Mouse (Mus musculus): ENCODE results near the gene Kcnq2. TPM values are rescaled to one million over a fixed set of nuclear protein-coding genes. Genes with fewer than 3 reads are reported as not detected.
A peak's percentile ranks its signal among the peaks of the same experiment; 100 is the strongest.

Kcnq2 gene
- total and polyA plus RNA-seq, 3 experiments: 0.04 TPM; not detected in 2

DNA sequence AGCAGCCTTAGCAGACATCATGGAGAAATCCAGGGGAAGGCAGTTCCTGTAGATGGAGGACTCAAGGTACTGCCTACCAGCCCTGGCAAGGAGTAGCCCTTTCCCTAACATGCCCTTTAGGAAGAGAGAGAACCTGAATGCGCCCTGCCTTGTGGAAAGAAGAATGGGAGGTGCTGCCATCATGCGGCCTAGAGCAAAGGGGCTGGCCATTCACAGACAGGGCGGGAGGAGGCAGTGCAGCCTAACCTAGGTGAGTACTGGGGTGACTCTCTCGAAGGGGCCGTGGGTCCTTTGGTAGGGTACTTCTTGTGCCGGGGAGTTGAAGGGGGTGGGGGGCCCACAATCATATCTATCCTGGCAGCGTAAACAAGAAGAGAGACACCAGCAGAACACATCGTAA is 50.1 kb downstream of the Kcnq2 start:
- dilution Hi-C loops (cut with MboI; ENCODE audit: extremely low pct_ligation_motif_present, extremely low pct_unique_long_range_greater_than_20kb, low sequenced_read_pairs) (no loop called here), in situ Hi-C loops (cut with MboI; ENCODE audit: low pct_ligation_motif_present, low pct_unique_long_range_greater_than_20kb, low sequenced_read_pairs) (no loop called here)
- Histone ChIP-seq H3K27ac (ENCODE audit: insufficient read depth, low read depth) (no peak overlapping the region), H3K4me3 (replicated peaks in 1 of 3; ENCODE audit: low read depth in 2 of 3, low read length in 2 of 3, poor library complexity in 1 of 3) (no peak overlapping the region), H3K4me2 (ENCODE audit: insufficient read depth, low read depth, poor library complexity, severe bottlenecking) (no peak overlapping the region), H3K36me3 (replicated peaks in 1 of 2; ENCODE audit: control insufficient read depth in 1 of 2, insufficient read depth in 1 of 2, low read length in 1 of 2) (no peaks in the 10 kb centered on the region), H3K4me1 (ENCODE audit: control insufficient read depth in 1 of 2, insufficient read depth in 2 of 2) (peaks cover 52 to 72% of the 10 kb centered on the region in 2 experiments), H3K27me3 (replicated peaks) (peaks cover 2% of the 10 kb centered on the region), H3K79me2 (replicated peaks; ENCODE audit: control insufficient read depth, extremely low read depth, insufficient read depth, poor library complexity, severe bottlenecking) (no peaks in the 10 kb centered on the region), H3K9me3 (replicated peaks; ENCODE audit: low read length) (no peaks in the 10 kb centered on the region), H3K9ac (ENCODE audit: insufficient read depth, low read depth) (no peak overlapping the region)
- DNase-seq (ENCODE audit: extremely low read depth): no peak
- TF ChIP-seq NRF1 (IDR thresholded peaks at IDR 0.05; ENCODE audit: low read depth, low read length) (no peak), NELFE (IDR thresholded peaks at IDR 0.05; ENCODE audit: low read depth, low read length) (no peak), ZNF384 (IDR thresholded peaks at IDR 0.05; ENCODE audit: low read depth, low read length) (no peak), EP300 (IDR thresholded peaks at IDR 0.05; ENCODE audit: low read length) (no peak)

GRCm38 (mm10) chr2:181083945-181084344 is 51.2 kb downstream of the Kcnq2 start:
- H3K27ac ChIP-seq (ENCODE audit: insufficient read depth, low read depth): peak overlapping the region; percentile 69; the same call in 1 of the 2 replicates
- H3K36me3 ChIP-seq (replicated peaks in 1 of 2; ENCODE audit: control insufficient read depth in 1 of 2, insufficient read depth in 1 of 2, low read length in 1 of 2): no peaks in the 10 kb centered on the region
- no peaks in the 10 kb centered on the region for H3K79me2 ChIP-seq (replicated peaks; ENCODE audit: control insufficient read depth, extremely low read depth, insufficient read depth, poor library complexity, severe bottlenecking)
- H3K4me1 ChIP-seq (ENCODE audit: control insufficient read depth in 1 of 2, insufficient read depth in 2 of 2): peaks cover 48 to 63% of the 10 kb centered on the region in 2 experiments
- peak; percentile 49 for DNase-seq (ENCODE audit: extremely low read depth)
- in situ Hi-C loops (cut with MboI; ENCODE audit: low pct_ligation_motif_present, low pct_unique_long_range_greater_than_20kb, low sequenced_read_pairs): no loop called here
- no peak overlapping the region for H3K4me3 ChIP-seq (replicated peaks in 1 of 3; ENCODE audit: low read depth in 2 of 3, low read length in 2 of 3, poor library complexity in 1 of 3)
- dilution Hi-C loops (cut with MboI; ENCODE audit: extremely low pct_ligation_motif_present, extremely low pct_unique_long_range_greater_than_20kb, low sequenced_read_pairs): no loop called here
- no peaks in the 10 kb centered on the region for H3K9me3 ChIP-seq (replicated peaks; ENCODE audit: low read length)
- H3K9ac ChIP-seq (ENCODE audit: insufficient read depth, low read depth): no peak overlapping the region
- H3K4me2 ChIP-seq (ENCODE audit: insufficient read depth, low read depth, poor library complexity, severe bottlenecking): peak overlapping the region; percentile 26
- no peak for TF ChIP-seq UBTF (IDR thresholded peaks at IDR 0.05; ENCODE audit: low read depth, low read length)
- peak; percentile 24; the same call in 1 of the 2 replicates for TF ChIP-seq TCF12 (IDR thresholded peaks at IDR 0.05; ENCODE audit: low read depth, low read length)
- TF ChIP-seq EP300 (IDR thresholded peaks at IDR 0.05; ENCODE audit: low read length): peak; percentile 42; the same call in 1 of the 2 replicates
- TF ChIP-seq NELFE (IDR thresholded peaks at IDR 0.05; ENCODE audit: low read depth, low read length): no peak
- peak; percentile 39; the same call in 1 of the 2 replicates for TF ChIP-seq USF1 (IDR thresholded peaks at IDR 0.05; ENCODE audit: low read depth, low read length)
- TF ChIP-seq ETS1 (conservative IDR thresholded peaks at IDR 0.05; ENCODE audit: low read depth, low read length): peak; percentile 23
- peak; percentile 50; the same call in 1 of the 2 replicates for TF ChIP-seq IRF4 (IDR thresholded peaks at IDR 0.05; ENCODE audit: low read depth, low read length)
- peak; percentile 75 for TF ChIP-seq BHLHE40 (IDR thresholded peaks at IDR 0.05; ENCODE audit: low read depth, low read length)
- no peak for TF ChIP-seq CTCF (conservative IDR thresholded peaks at IDR 0.05 in 1 of 2, IDR thresholded peaks at IDR 0.05 in 1 of 2; ENCODE audit: low read depth in 2 of 2, low read length in 2 of 2)
- TF ChIP-seq MEF2A (IDR thresholded peaks at IDR 0.05; ENCODE audit: borderline replicate concordance, low read depth, low read length): peak; percentile 57; the same call in 1 of the 2 replicates
- TF ChIP-seq USF2 (conservative IDR thresholded peaks at IDR 0.05; ENCODE audit: low read depth, low read length): 0 out of 2 replicates have a peak, but pooled peaks have one; percentile 11
- no peak for TF ChIP-seq KAT2A (IDR thresholded peaks at IDR 0.05; ENCODE audit: insufficient replicate concordance, low read length)
- H3K27me3 ChIP-seq (replicated peaks): peaks cover under 1% of the 10 kb centered on the region

Measured in CH12.LX (cell line).